In the genomic region with DNA sequence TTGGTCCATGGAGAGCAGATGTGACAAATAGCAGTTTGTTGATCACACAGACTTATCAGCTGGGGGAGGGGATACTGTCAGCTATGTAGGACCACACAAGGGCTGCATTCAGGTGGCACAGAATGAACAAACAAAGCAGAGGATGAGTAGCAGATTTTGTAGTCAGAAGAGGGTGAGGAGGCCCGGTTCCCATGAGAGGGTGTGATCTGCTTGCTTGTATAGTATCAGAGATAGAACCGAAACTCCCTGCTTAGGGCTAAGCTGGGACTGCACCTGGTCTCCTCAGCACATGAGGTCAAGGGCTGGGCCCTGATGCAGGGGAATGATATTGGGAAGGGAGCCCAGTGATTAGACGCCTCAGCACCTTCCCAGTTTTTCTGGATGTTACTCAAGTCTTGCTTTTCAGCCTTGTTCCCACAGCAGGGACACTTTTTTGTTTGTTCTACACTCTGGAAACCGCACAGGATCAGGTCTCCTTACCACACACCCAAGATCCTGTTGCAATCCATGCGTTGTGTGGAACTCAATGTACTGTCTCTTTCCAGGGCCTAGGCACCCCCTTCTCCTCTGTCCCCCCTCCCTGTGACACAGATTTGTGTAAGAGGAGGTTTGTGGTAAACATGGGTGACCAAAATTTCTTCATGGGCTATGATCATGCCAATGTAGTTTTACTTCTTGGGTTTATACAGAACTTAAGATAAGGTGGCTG, we compare ENCODE assay signal across 27 mouse cellular contexts.
A peak's percentile ranks its signal among the peaks of the same experiment; 100 is the strongest.
DNase-seq lines count a peak whose midpoint lies in the region; ATAC-seq and TF ChIP-seq lines count a peak whose summit lies in the region.
"Had no signal": no experiment of that assay in that cellular context is flagged by ENCODE, and none has a peak within 500 bp of the region (broad histone marks: within the 10 kb centered on the region; RNA-seq: fewer than 3 reads in every experiment).

No protein-coding gene starts in this region.

- in situ Hi-C loops in CH12.LX (cut with MboI; ENCODE audit: low pct_ligation_motif_present, low pct_unique_long_range_greater_than_20kb, low sequenced_read_pairs): no loop called here

- TF ChIP-seq RAD21 in CH12.LX (IDR thresholded peaks at IDR 0.05; ENCODE audit: low read depth, low read length): no peak

- no peak overlapping the region for H3K4me3 ChIP-seq in hindbrain, embryonic 10.5 days
- H3K4me3 ChIP-seq in hindbrain, embryonic 12.5 days: no peak overlapping the region
- H3K4me3 ChIP-seq in CH12.LX (replicated peaks in 1 of 3; ENCODE audit: low read depth in 2 of 3, low read length in 2 of 3, poor library complexity in 1 of 3): no peak overlapping the region
- no peak overlapping the region for H3K4me3 ChIP-seq in brown adipose tissue, adult 24 weeks (ENCODE audit: insufficient read depth, low read depth, low read length)
- H3K4me3 ChIP-seq in small intestine, adult 2 months (ENCODE audit: low read depth, low read length): no peak overlapping the region
- H3K4me3 ChIP-seq: embryonic facial prominence, embryonic 13.5 days; limb, embryonic 12.5 days; liver, embryonic 15.5 days; lung, embryonic 15.5 days; midbrain, embryonic 10.5 days; midbrain, embryonic 15.5 days; neural tube, embryonic 15.5 days had no signal

- H3K36me3 ChIP-seq in hindbrain, embryonic 10.5 days: no peaks in the 10 kb centered on the region
- no peaks in the 10 kb centered on the region for H3K36me3 ChIP-seq in hindbrain, embryonic 12.5 days
- H3K36me3 ChIP-seq in CH12.LX (replicated peaks in 1 of 2; ENCODE audit: control insufficient read depth in 1 of 2, insufficient read depth in 1 of 2, low read length in 1 of 2): no peaks in the 10 kb centered on the region
- H3K36me3 ChIP-seq in small intestine, adult 2 months (ENCODE audit: control insufficient read depth, insufficient read depth, low read length): no peaks in the 10 kb centered on the region
- H3K36me3 ChIP-seq: embryonic facial prominence, embryonic 13.5 days; G1E; limb, embryonic 12.5 days; liver, embryonic 15.5 days; lung, embryonic 15.5 days; midbrain, embryonic 10.5 days; midbrain, embryonic 15.5 days; neural tube, embryonic 15.5 days had no signal

- H3K9me3 ChIP-seq in hindbrain, embryonic 10.5 days: 0 out of 2 replicates have a peak, but pooled peaks cover 3% of the 10 kb centered on the region
- H3K9me3 ChIP-seq in hindbrain, embryonic 12.5 days (replicated peaks): no peaks in the 10 kb centered on the region
- no peaks in the 10 kb centered on the region for H3K9me3 ChIP-seq in CH12.LX (replicated peaks; ENCODE audit: low read length)
- H3K9me3 ChIP-seq: embryonic facial prominence, embryonic 13.5 days; limb, embryonic 12.5 days; liver, embryonic 15.5 days; lung, embryonic 15.5 days; midbrain, embryonic 10.5 days; midbrain, embryonic 15.5 days; neural tube, embryonic 15.5 days had no signal

- no peaks in the 10 kb centered on the region for H3K79me2 ChIP-seq in CH12.LX (replicated peaks; ENCODE audit: control insufficient read depth, extremely low read depth, insufficient read depth, poor library complexity, severe bottlenecking)

- dilution Hi-C loops in CH12.LX (cut with MboI; ENCODE audit: extremely low pct_ligation_motif_present, extremely low pct_unique_long_range_greater_than_20kb, low sequenced_read_pairs): no loop called here

- H3K27me3 ChIP-seq in hindbrain, embryonic 10.5 days (ENCODE audit: insufficient read depth, poor library complexity, severe bottlenecking): peaks cover 19% of the 10 kb centered on the region
- H3K27me3 ChIP-seq in hindbrain, embryonic 12.5 days: no peaks in the 10 kb centered on the region
- peaks cover 1% of the 10 kb centered on the region for H3K27me3 ChIP-seq in CH12.LX (replicated peaks)
- H3K27me3 ChIP-seq in small intestine, adult 2 months (ENCODE audit: control insufficient read depth, insufficient read depth, low read length): no peaks in the 10 kb centered on the region
- H3K27me3 ChIP-seq: embryonic facial prominence, embryonic 13.5 days; limb, embryonic 12.5 days; liver, embryonic 15.5 days; lung, embryonic 15.5 days; midbrain, embryonic 15.5 days; neural tube, embryonic 15.5 days had no signal

- no peak for DNase-seq in hindbrain, embryonic 10.5 days (ENCODE audit: low spot score)
- peak; percentile 56 for DNase-seq in CH12.LX (ENCODE audit: extremely low read depth)
- no peak for DNase-seq in embryo, embryonic 10.5 days (ENCODE audit: low spot score)
- DNase-seq: adrenal gland, postnatal 10 days; B cell, adult 2 months; cerebellum, adult 11-12 months; cerebellum, adult 9-11 months; gastrocnemius, postnatal 36 days; heart, adult 18-20 months; heart, postnatal 14 days; kidney, adult 11 months; kidney, postnatal 14 days; right cerebral cortex, postnatal 25 days; spleen, adult 18-20 months had no signal

- no peak overlapping the region for H3K4me2 ChIP-seq in hindbrain, embryonic 12.5 days (replicated peaks)
- no peak overlapping the region for H3K4me2 ChIP-seq in CH12.LX (ENCODE audit: insufficient read depth, low read depth, poor library complexity, severe bottlenecking)
- H3K4me2 ChIP-seq: embryonic facial prominence, embryonic 13.5 days; limb, embryonic 12.5 days; liver, embryonic 15.5 days; lung, embryonic 15.5 days; midbrain, embryonic 15.5 days; neural tube, embryonic 15.5 days had no signal

- H3K4me1 ChIP-seq in hindbrain, embryonic 10.5 days (replicated peaks): peaks cover 19% of the 10 kb centered on the region
- peaks cover 8% of the 10 kb centered on the region; the same call in 1 of the 2 replicates for H3K4me1 ChIP-seq in hindbrain, embryonic 12.5 days
- peaks cover 13 to 46% of the 10 kb centered on the region in 2 experiments for H3K4me1 ChIP-seq in CH12.LX (ENCODE audit: control insufficient read depth in 1 of 2, insufficient read depth in 2 of 2)
- H3K4me1 ChIP-seq in brown adipose tissue, adult 24 weeks (ENCODE audit: control insufficient read depth, insufficient read depth, insufficient read length, low read length): no peaks in the 10 kb centered on the region
- peaks cover 5% of the 10 kb centered on the region; the same call in 1 of the 2 replicates for H3K4me1 ChIP-seq in small intestine, adult 2 months (ENCODE audit: control insufficient read depth, insufficient read depth, insufficient read length, low read length)
- H3K4me1 ChIP-seq: limb, embryonic 12.5 days; liver, embryonic 15.5 days; midbrain, embryonic 15.5 days; neural tube, embryonic 15.5 days had no signal

- 76% methylated on average over 5 of the region's 5 CpGs for WGBS in hindbrain, embryonic 10.5 days
- WGBS in hindbrain, embryonic 12.5 days: 76% methylated on average over 5 of the region's 5 CpGs
- 38% methylated on average over 5 of the region's 5 CpGs for WGBS in small intestine, adult 2 months

- no peak for ATAC-seq in hindbrain, embryonic 12.5 days (ENCODE audit: low FRiP score)
- ATAC-seq: forebrain, embryonic 14.5 days; hindbrain, postnatal 0 days; midbrain, embryonic 15.5 days had no signal

- no peak overlapping the region for H3K9ac ChIP-seq in hindbrain, embryonic 12.5 days
- H3K9ac ChIP-seq in CH12.LX (ENCODE audit: insufficient read depth, low read depth): no peak overlapping the region
- H3K9ac ChIP-seq: embryonic facial prominence, embryonic 13.5 days; limb, embryonic 12.5 days; liver, embryonic 15.5 days; lung, embryonic 15.5 days; midbrain, embryonic 15.5 days; neural tube, embryonic 15.5 days had no signal

- TF ChIP-seq EP300 in CH12.LX (IDR thresholded peaks at IDR 0.05; ENCODE audit: low read length): peak; percentile 46; the same call in 1 of the 2 replicates

- TF ChIP-seq CTCF in CH12.LX (conservative IDR thresholded peaks at IDR 0.05 in 1 of 2, IDR thresholded peaks at IDR 0.05 in 1 of 2; ENCODE audit: low read depth in 2 of 2, low read length in 2 of 2): no peak
- TF ChIP-seq CTCF in small intestine, adult 2 months (IDR thresholded peaks at IDR 0.05; ENCODE audit: extremely low read depth, insufficient read length, insufficient replicate concordance, low read depth, low read length): no peak

- H3K27ac ChIP-seq in hindbrain, embryonic 10.5 days: peak overlapping the region; percentile 53
- H3K27ac ChIP-seq in hindbrain, embryonic 12.5 days: no peak overlapping the region
- H3K27ac ChIP-seq in CH12.LX (ENCODE audit: insufficient read depth, low read depth): no peak overlapping the region
- peak overlapping the region; percentile 55 for H3K27ac ChIP-seq in brown adipose tissue, adult 24 weeks (replicated peaks; ENCODE audit: low read depth, low read length)
- H3K27ac ChIP-seq in small intestine, adult 2 months (ENCODE audit: insufficient read depth, low read depth, low read length): peak overlapping the region; percentile 20
- H3K27ac ChIP-seq: embryonic facial prominence, embryonic 13.5 days; hindbrain, postnatal 0 days; limb, embryonic 12.5 days; liver, embryonic 15.5 days; lung, embryonic 15.5 days; midbrain, embryonic 10.5 days; midbrain, embryonic 15.5 days; neural tube, embryonic 15.5 days had no signal

- TF ChIP-seq POLR2A in CH12.LX (IDR thresholded peaks at IDR 0.05; ENCODE audit: low read depth, low read length): no peak
- no peak for TF ChIP-seq POLR2A in small intestine, adult 2 months (IDR thresholded peaks at IDR 0.05; ENCODE audit: low read depth, low read length)

TF ChIP-seq in CH12.LX, 34 proteins besides CTCF, POLR2A, EP300 and RAD21 (continues in another document):
- TF ChIP-seq ETS1 (conservative IDR thresholded peaks at IDR 0.05; ENCODE audit: low read depth, low read length): 0 out of 2 replicates have a peak, but pooled peaks have one; percentile 19
- TF ChIP-seq E2F4 (IDR thresholded peaks at IDR 0.05; ENCODE audit: insufficient replicate concordance, low read depth, low read length): no peak
- TF ChIP-seq TBP (conservative IDR thresholded peaks at IDR 0.05; ENCODE audit: low read depth, low read length): no peak
- no peak for TF ChIP-seq GABPA (IDR thresholded peaks at IDR 0.05; ENCODE audit: insufficient replicate concordance, low read depth, low read length)
- TF ChIP-seq CHD2 (IDR thresholded peaks at IDR 0.05; ENCODE audit: low read length): 0 out of 2 replicates have a peak, but pooled peaks have one; percentile 35
- TF ChIP-seq KAT2A (IDR thresholded peaks at IDR 0.05; ENCODE audit: insufficient replicate concordance, low read length): no peak
- TF ChIP-seq IRF4 (IDR thresholded peaks at IDR 0.05; ENCODE audit: low read depth, low read length): peak; percentile 49; the same call in 1 of the 2 replicates
- TF ChIP-seq NRF1 (IDR thresholded peaks at IDR 0.05; ENCODE audit: low read depth, low read length): no peak
- TF ChIP-seq JUN (IDR thresholded peaks at IDR 0.05; ENCODE audit: insufficient read depth, low read depth, low read length): no peak
- TF ChIP-seq MXI1 (IDR thresholded peaks at IDR 0.05; ENCODE audit: low read depth, low read length): no peak
- TF ChIP-seq MYC (IDR thresholded peaks at IDR 0.05; ENCODE audit: low read depth, low read length): no peak
- 0 out of 2 replicates have a peak, but pooled peaks have one; percentile 24 for TF ChIP-seq MAX (IDR thresholded peaks at IDR 0.05; ENCODE audit: low read length)
- peak; percentile 38; the same call in 1 of the 2 replicates for TF ChIP-seq TCF12 (IDR thresholded peaks at IDR 0.05; ENCODE audit: low read depth, low read length)
- 0 out of 2 replicates have a peak, but pooled peaks have one; percentile 34 for TF ChIP-seq MEF2A (IDR thresholded peaks at IDR 0.05; ENCODE audit: borderline replicate concordance, low read depth, low read length)

Comparison
In these comparisons a context has a peak if more than half of its experiments do, and no peak if none do; other contexts are left out.
1. H3K27ac ChIP-seq: peak in hindbrain, embryonic 10.5 days (single experiment), brown adipose tissue, adult 24 weeks (single experiment) and small intestine, adult 2 months (single experiment); none in hindbrain, embryonic 12.5 days (single experiment) and CH12.LX (single experiment).